Mouse (Mus musculus): Measurements from ENCODE around the gene Dcun1d1. TPM values are rescaled to one million over a fixed set of nuclear protein-coding genes. Genes with fewer than 3 reads are reported as not detected.

The Dcun1d1 gene
- total and polyA plus RNA-seq, 2 experiments from 2014 or later = 72.9 to 88.9 TPM

DNA sequence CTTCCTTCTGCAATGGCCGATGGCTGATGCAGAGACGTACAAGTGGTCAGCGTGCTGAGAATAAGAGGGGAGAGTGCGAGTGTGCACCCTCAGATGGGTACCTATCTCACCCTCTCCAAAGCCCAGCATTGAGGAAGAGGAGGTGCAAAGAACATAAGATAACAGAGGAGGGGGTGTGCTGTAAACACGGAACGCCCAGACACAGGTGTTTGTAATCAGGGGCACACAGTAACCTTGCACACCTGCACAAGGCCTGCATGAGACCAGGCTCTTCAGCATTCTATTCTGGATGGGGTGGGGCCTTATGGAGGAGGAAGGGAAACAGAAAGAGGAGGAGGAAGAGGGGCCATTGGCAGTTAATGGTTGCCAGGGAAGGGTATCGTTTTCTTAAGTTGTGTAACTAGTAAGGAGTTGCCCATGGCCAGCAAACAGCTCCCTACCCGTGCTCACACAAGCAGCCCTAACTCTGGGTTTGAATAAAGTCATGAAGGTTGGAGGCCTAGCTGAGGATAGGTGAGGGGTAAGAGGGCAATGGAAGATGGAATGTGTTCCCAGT, 30.2 kb upstream of the Dcun1d1 start:
- ATAC-seq (ENCODE audit: insufficient read depth, low read depth) (no peak), DNase-seq (ENCODE audit: low spot score) (no peak)
- no peak overlapping the region for H3K27ac ChIP-seq (ENCODE audit: low read depth)
- H3K36me3 ChIP-seq (replicated peaks; ENCODE audit: control insufficient read depth, insufficient read depth, low read length) = peaks cover 59% of the 10 kb centered on the region
- no peak overlapping the region for H3K4me3 ChIP-seq (ENCODE audit: low read depth, low read length)
- H3K4me1 ChIP-seq (ENCODE audit: control insufficient read depth, insufficient read depth) = no peaks in the 10 kb centered on the region
- H3K9me3 ChIP-seq (replicated peaks; ENCODE audit: control insufficient read depth, low read length) = no peaks in the 10 kb centered on the region
- TF ChIP-seq EP300 (IDR thresholded peaks at IDR 0.05; ENCODE audit: low read depth) (no peak), CTCF (IDR thresholded peaks at IDR 0.05; ENCODE audit: low read depth) (no peak)
- H3K27me3 ChIP-seq (ENCODE audit: control insufficient read depth, insufficient read depth, low read length) = no peaks in the 10 kb centered on the region
- no peak overlapping the region for H3K4me2 ChIP-seq (ENCODE audit: low read depth, low read length)
- WGBS = 87% methylated on average over 8 of the region's 8 CpGs
- H3K9ac ChIP-seq (replicated peaks; ENCODE audit: low read depth, low read length) = no peak overlapping the region

DNA sequence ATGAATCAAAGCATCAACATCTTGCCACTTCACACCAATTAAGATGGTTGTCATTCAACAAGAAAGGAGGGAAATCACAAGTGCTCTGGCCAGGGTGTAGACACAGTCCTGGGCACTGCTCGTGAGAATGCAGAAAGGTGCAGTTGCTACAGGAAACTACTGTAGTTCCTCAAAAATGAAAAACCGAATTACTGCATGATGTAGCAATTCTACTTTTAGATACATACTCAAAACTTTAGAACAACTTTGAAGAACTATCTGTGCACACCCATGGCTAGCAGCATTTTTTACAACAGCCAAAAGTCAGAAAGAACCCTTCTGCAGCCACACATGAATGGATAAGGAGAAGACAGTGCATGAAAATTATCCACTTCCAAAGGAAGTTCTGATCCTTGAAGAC, 29.2 kb upstream of the Dcun1d1 start:
- Histone ChIP-seq H3K9ac (replicated peaks; ENCODE audit: low read depth, low read length) (no peak overlapping the region), H3K4me3 (ENCODE audit: low read depth, low read length) (no peak overlapping the region), H3K27me3 (ENCODE audit: control insufficient read depth, insufficient read depth, low read length) (no peaks in the 10 kb centered on the region), H3K36me3 (replicated peaks; ENCODE audit: control insufficient read depth, insufficient read depth, low read length) (peaks cover 55% of the 10 kb centered on the region), H3K9me3 (replicated peaks; ENCODE audit: control insufficient read depth, low read length) (no peaks in the 10 kb centered on the region), H3K4me1 (ENCODE audit: control insufficient read depth, insufficient read depth) (no peaks in the 10 kb centered on the region), H3K27ac (ENCODE audit: low read depth) (no peak overlapping the region), H3K4me2 (ENCODE audit: low read depth, low read length) (no peak overlapping the region)
- ATAC-seq (ENCODE audit: insufficient read depth, low read depth) (no peak), DNase-seq (ENCODE audit: low spot score) (no peak)
- WGBS = 81% methylated on average over 2 of the region's 2 CpGs
- TF ChIP-seq EP300 (IDR thresholded peaks at IDR 0.05; ENCODE audit: low read depth) = no peak
- no peak for TF ChIP-seq CTCF (IDR thresholded peaks at IDR 0.05; ENCODE audit: low read depth)

DNA sequence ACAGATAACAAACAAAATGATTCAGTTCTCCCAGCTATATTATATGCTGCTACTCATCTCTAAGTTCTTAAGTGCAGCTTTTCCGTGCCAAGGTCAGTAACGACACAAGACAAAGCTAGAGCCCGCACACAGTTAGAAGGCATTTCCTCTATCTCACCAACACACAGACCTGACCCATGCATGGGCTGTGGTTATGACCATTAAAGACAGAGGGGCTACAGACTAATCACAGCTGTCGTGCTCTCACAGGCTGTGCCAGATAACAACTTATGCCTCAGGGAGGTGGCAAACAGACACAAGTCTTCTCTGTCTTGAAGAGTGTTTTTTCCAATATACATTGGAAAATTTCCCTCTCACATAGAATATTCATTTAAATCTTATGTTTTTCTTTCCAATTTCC, 27.7 kb upstream of the Dcun1d1 start:
- ATAC-seq (ENCODE audit: insufficient read depth, low read depth) (no peak), DNase-seq (ENCODE audit: low spot score) (no peak)
- Histone ChIP-seq H3K4me2 (ENCODE audit: low read depth, low read length) (no peak overlapping the region), H3K36me3 (replicated peaks; ENCODE audit: control insufficient read depth, insufficient read depth, low read length) (peaks cover 62% of the 10 kb centered on the region), H3K27ac (ENCODE audit: low read depth) (no peak overlapping the region), H3K9me3 (replicated peaks; ENCODE audit: control insufficient read depth, low read length) (no peaks in the 10 kb centered on the region), H3K4me1 (ENCODE audit: control insufficient read depth, insufficient read depth) (no peaks in the 10 kb centered on the region), H3K9ac (replicated peaks; ENCODE audit: low read depth, low read length) (no peak overlapping the region), H3K27me3 (ENCODE audit: control insufficient read depth, insufficient read depth, low read length) (no peaks in the 10 kb centered on the region), H3K4me3 (ENCODE audit: low read depth, low read length) (no peak overlapping the region)
- no peak for TF ChIP-seq CTCF (IDR thresholded peaks at IDR 0.05; ENCODE audit: low read depth)
- no peak for TF ChIP-seq EP300 (IDR thresholded peaks at IDR 0.05; ENCODE audit: low read depth)
- WGBS = 66% methylated on average over 4 of the region's 4 CpGs

DNA sequence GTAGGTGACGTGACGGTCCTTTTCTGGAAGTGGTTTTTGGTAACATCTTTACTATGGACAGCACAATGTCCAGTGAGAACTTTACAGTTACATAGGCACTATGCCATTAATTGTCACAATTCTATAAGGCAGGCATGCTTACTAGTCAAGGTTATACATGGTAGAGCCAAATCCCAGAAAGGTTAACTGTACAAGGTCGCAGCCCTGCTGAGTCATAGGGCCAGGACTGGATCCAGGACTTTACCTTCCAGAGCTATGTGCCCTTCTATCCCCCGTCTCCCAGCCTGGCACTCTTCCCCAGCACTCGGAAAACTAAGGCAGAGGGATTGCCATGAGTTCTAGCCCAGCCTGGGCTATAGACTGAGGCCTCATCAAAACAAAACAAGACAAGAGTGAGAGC, 26.7 kb upstream of the Dcun1d1 start:
- DNase-seq (ENCODE audit: low spot score) (no peak), ATAC-seq (ENCODE audit: insufficient read depth, low read depth) (no peak)
- Histone ChIP-seq H3K9ac (replicated peaks; ENCODE audit: low read depth, low read length) (no peak overlapping the region), H3K4me2 (ENCODE audit: low read depth, low read length) (no peak overlapping the region), H3K4me3 (ENCODE audit: low read depth, low read length) (no peak overlapping the region), H3K27me3 (ENCODE audit: control insufficient read depth, insufficient read depth, low read length) (no peaks in the 10 kb centered on the region), H3K27ac (ENCODE audit: low read depth) (no peak overlapping the region), H3K36me3 (replicated peaks; ENCODE audit: control insufficient read depth, insufficient read depth, low read length) (peaks cover 64% of the 10 kb centered on the region), H3K4me1 (ENCODE audit: control insufficient read depth, insufficient read depth) (no peaks in the 10 kb centered on the region), H3K9me3 (replicated peaks; ENCODE audit: control insufficient read depth, low read length) (no peaks in the 10 kb centered on the region)
- TF ChIP-seq CTCF (IDR thresholded peaks at IDR 0.05; ENCODE audit: low read depth) (no peak), EP300 (IDR thresholded peaks at IDR 0.05; ENCODE audit: low read depth) (no peak)
- WGBS = 84% methylated on average over 5 of the region's 5 CpGs

DNA sequence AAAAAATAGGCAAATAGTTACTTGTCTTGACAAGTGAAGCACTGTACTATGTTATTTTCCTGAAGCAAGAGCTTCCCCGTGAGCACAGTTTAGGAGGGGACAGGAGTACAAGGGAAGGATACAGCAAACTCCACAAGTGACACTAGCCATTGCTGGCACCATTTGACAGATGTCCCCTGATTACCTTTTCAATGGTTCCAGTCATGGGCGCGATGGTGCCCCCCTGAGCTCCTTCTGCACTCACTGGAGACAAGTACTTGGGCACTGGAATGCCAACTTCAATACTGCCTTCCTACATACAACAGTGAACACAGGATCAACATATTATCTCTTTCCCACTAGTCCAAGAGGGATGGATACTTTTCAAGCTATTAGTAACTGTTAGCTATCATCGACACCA, 26.2 kb upstream of the Dcun1d1 start:
- Histone ChIP-seq H3K4me3 (ENCODE audit: low read depth, low read length) (no peak overlapping the region), H3K36me3 (replicated peaks; ENCODE audit: control insufficient read depth, insufficient read depth, low read length) (peaks cover 61% of the 10 kb centered on the region), H3K4me1 (ENCODE audit: control insufficient read depth, insufficient read depth) (no peaks in the 10 kb centered on the region), H3K4me2 (ENCODE audit: low read depth, low read length) (no peak overlapping the region), H3K27me3 (ENCODE audit: control insufficient read depth, insufficient read depth, low read length) (no peaks in the 10 kb centered on the region), H3K9ac (replicated peaks; ENCODE audit: low read depth, low read length) (no peak overlapping the region), H3K27ac (ENCODE audit: low read depth) (no peak overlapping the region), H3K9me3 (replicated peaks; ENCODE audit: control insufficient read depth, low read length) (no peaks in the 10 kb centered on the region)
- no peak for DNase-seq (ENCODE audit: low spot score)
- TF ChIP-seq EP300 (IDR thresholded peaks at IDR 0.05; ENCODE audit: low read depth) (no peak), CTCF (IDR thresholded peaks at IDR 0.05; ENCODE audit: low read depth) (no peak)
- no peak for ATAC-seq (ENCODE audit: insufficient read depth, low read depth)
- 88% methylated on average over 4 of the region's 4 CpGs for WGBS

DNA sequence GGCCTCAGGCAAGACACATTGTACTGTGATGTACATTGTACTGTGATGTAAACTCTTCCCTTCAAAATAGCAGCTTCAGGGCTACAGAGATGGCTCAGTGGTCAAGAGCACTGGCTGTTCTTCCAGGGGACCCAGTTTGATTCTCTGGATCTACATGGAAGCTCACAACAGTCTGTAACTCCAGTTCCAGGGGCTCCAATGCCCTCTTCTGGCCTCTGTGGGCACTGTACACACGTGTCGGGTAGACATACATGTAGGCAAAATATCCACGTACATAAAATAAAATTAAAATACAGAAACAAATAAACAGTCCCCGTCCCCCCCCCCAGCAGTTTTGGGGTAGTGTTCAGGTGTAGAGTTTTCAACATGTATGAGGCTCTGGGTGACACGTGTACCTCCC, 25.7 kb upstream of the Dcun1d1 start:
- ATAC-seq (ENCODE audit: insufficient read depth, low read depth) (no peak), DNase-seq (ENCODE audit: low spot score) (no peak)
- Histone ChIP-seq H3K27ac (ENCODE audit: low read depth) (no peak overlapping the region), H3K4me3 (ENCODE audit: low read depth, low read length) (no peak overlapping the region), H3K36me3 (replicated peaks; ENCODE audit: control insufficient read depth, insufficient read depth, low read length) (peaks cover 57% of the 10 kb centered on the region), H3K4me2 (ENCODE audit: low read depth, low read length) (no peak overlapping the region), H3K4me1 (ENCODE audit: control insufficient read depth, insufficient read depth) (no peaks in the 10 kb centered on the region), H3K9me3 (replicated peaks; ENCODE audit: control insufficient read depth, low read length) (no peaks in the 10 kb centered on the region), H3K27me3 (ENCODE audit: control insufficient read depth, insufficient read depth, low read length) (no peaks in the 10 kb centered on the region), H3K9ac (replicated peaks; ENCODE audit: low read depth, low read length) (no peak overlapping the region)
- WGBS = 92% methylated on average over 5 of the region's 5 CpGs
- 0 out of 2 replicates have a peak, but pooled peaks have one; percentile 9 for TF ChIP-seq CTCF (IDR thresholded peaks at IDR 0.05; ENCODE audit: low read depth)
- TF ChIP-seq EP300 (IDR thresholded peaks at IDR 0.05; ENCODE audit: low read depth) = no peak
